Mouse (Mus musculus) lung, postnatal 0 days (tissue): ENCODE measurements around the gene Golph3. TPM values are rescaled to one million over a fixed set of nuclear protein-coding genes. Genes with fewer than 3 reads are reported as not detected.

Source experiments
- ATAC-seq: fragments of 200-750 bp; cut with Nextera tagmentation; 2 replicates; pipeline ENCODE4 v1.8.0; 2017; ENCODE audit warnings: moderate library complexity
- DNase-seq: peaks from one replicate; pipeline ENCODE4 v3.0.0-alpha.2; 2016; ENCODE audit warnings: low spot score
- H3K27ac ChIP-seq: fragments of 300-500 bp; sonication (generic); 2 replicates; pipeline ENCODE4 v1.5.1; 2014; ENCODE audit warnings: antibody characterized with exemption, mild to moderate bottlenecking, low read length, mixed read lengths
- H3K27me3 ChIP-seq: fragments of 300-500 bp; sonication (generic); replicated peaks from 2 replicates; pipeline ENCODE4 v1.6.1; 2014; ENCODE audit warnings: low read length, mixed read lengths; ENCODE audit not compliant: insufficient read depth
- H3K36me3 ChIP-seq: fragments of 300-500 bp; sonication (generic); 2 replicates; pipeline ENCODE4 v1.6.1; 2014; ENCODE audit warnings: low read length, mixed read lengths; ENCODE audit not compliant: insufficient read depth
- H3K4me1 ChIP-seq: fragments of 300-500 bp; sonication (generic); 2 replicates; pipeline ENCODE4 v1.6.1; 2014; ENCODE audit warnings: antibody characterized with exemption, low read depth, low read length, mixed read lengths; ENCODE audit not compliant: insufficient read depth
- H3K4me2 ChIP-seq: fragments of 300-500 bp; sonication (generic); replicated peaks from 2 replicates; pipeline ENCODE4 v1.6.1; 2014; ENCODE audit warnings: low read depth, mild to moderate bottlenecking, low read length, moderate library complexity, mixed read lengths
- H3K4me3 ChIP-seq: fragments of 300-500 bp; sonication (generic); 2 replicates; pipeline ENCODE4 v1.5.1; 2014; ENCODE audit warnings: low read depth, low read length
- H3K9ac ChIP-seq: fragments of 300-500 bp; sonication (generic); replicated peaks from 2 replicates; pipeline ENCODE4 v1.6.1; 2014; ENCODE audit warnings: low read depth, mild to moderate bottlenecking
- H3K9me3 ChIP-seq: fragments of 300-500 bp; sonication (generic); 2 replicates; pipeline ENCODE4 v1.6.1; 2016; ENCODE audit warnings: low read length, mixed read lengths
- CTCF ChIP-seq: IDR thresholded peaks from 2 replicates; pipeline ENCODE4 v1.5.1; 2016; ENCODE audit warnings: antibody characterized with exemption, mild to moderate bottlenecking
- EP300 ChIP-seq: IDR thresholded peaks from 2 replicates; pipeline ENCODE4 v1.6.1; 2016; ENCODE audit warnings: antibody characterized with exemption, mild to moderate bottlenecking, control low read depth
- WGBS: fragments of 180-500 bp; shearing (Covaris S2); extraction: QIAGEN DNeasy Blood & Tissue Kit; methylation state at CpG from one replicate; pipeline ENCODE4 v1.1.7; 2014; 5-methylcytosine and 5-hydroxymethylcytosine counted together
- polyA plus RNA-seq: library from polyadenylated mRNA; unstranded; fragments of >200 nt; fragmentation: Nextera tagmentation; extraction: Ambion mirVana; gene quantifications from 2 replicates; pipeline ENCODE4 v1.2.1, GENCODE M21; 2015

Golph3 gene
- polyA plus RNA-seq, 1 experiment from 2014 or later, result 79.4 TPM

DNA sequence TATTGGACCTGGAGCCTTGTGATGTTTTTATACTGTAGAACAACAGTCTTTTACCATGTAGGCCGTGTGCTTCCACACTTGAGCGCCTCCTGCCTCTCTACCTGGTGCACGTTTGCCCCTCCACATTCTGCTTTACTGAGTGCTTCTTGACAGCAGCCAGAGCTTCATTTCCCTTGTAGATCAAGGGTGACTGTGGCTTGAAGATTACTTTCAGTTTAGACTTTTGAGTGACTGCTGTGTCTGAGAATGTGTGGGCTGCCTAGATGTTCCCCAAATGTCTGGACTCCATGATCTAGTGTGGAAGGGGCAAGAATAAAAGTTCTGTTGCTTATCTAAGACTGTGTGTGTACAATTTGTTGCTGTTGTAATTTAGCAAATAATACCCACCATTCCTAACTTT, 27.7 kb downstream of the Golph3 start:
- Histone ChIP-seq H3K27me3 (no peaks in the 10 kb centered on the region), H3K9me3 (no peaks in the 10 kb centered on the region), H3K9ac (no peak overlapping the region), H3K27ac (no peak overlapping the region), H3K4me1 (no peaks in the 10 kb centered on the region), H3K4me3 (no peak overlapping the region), H3K36me3 (peaks cover 11% of the 10 kb centered on the region; the same call in 1 of the 2 replicates), H3K4me2 (no peak overlapping the region)
- TF ChIP-seq CTCF (no peak), EP300 (no peak)
- no peak for ATAC-seq
- WGBS, result 66% methylated on average over 3 of the region's 3 CpGs
- DNase-seq, result peak; percentile 25

DNA sequence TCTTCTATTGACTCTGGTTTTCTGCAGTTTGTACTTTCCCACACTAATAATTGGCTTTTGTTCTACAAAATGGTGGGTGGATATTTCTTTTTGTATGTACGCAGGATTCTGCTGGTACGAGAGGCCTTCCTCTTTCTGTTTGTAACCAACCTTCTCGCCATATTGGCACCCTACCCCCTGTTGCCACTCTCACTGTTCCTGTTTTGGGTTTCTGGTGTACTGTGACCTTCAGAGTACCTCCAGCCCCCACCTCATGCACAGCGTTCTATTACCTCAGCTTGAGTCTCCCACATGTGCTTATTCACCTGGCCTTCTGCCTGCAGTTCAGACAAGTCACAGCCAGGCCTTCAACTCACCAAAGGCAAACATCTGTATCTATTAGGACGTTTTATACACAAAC, 28.6 kb downstream of the Golph3 start:
- Histone ChIP-seq H3K36me3 (peaks cover 11% of the 10 kb centered on the region; the same call in 1 of the 2 replicates), H3K9ac (no peak overlapping the region), H3K4me3 (no peak overlapping the region), H3K27ac (no peak overlapping the region), H3K4me2 (no peak overlapping the region), H3K4me1 (no peaks in the 10 kb centered on the region), H3K9me3 (no peaks in the 10 kb centered on the region), H3K27me3 (no peaks in the 10 kb centered on the region)
- DNase-seq (no peak), ATAC-seq (no peak)
- 72% methylated on average over 5 of the region's 5 CpGs for WGBS
- TF ChIP-seq EP300 (no peak), CTCF (no peak)

DNA sequence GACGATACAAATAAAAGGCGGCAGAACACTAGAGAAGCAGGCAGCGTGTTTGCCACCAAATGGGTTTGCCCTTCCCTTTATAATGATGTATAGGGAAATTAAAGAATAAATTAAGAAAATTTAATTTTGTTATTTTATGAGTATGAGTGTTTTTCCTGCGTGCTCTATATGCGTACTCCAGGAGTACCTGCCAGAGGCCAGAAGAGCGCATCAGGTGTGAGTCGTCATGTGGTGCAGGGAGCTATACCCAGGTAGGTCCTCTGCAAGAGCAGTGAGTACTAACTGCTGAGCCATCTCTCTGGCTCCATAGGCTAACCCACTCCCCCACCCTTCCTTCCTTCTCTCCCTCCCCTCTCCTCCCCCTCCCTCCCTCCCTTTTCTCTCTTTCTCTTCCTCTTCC, 30.2 kb downstream of the Golph3 start:
- Histone ChIP-seq H3K27ac (no peak overlapping the region), H3K9ac (no peak overlapping the region), H3K4me1 (no peaks in the 10 kb centered on the region), H3K4me3 (no peak overlapping the region), H3K4me2 (no peak overlapping the region), H3K9me3 (no peaks in the 10 kb centered on the region), H3K36me3 (peaks cover 8% of the 10 kb centered on the region; the same call in 1 of the 2 replicates), H3K27me3 (no peaks in the 10 kb centered on the region)
- no peak for ATAC-seq
- 95% methylated on average over 7 of the region's 7 CpGs for WGBS
- DNase-seq, result no peak
- TF ChIP-seq EP300 (no peak), CTCF (no peak)

DNA sequence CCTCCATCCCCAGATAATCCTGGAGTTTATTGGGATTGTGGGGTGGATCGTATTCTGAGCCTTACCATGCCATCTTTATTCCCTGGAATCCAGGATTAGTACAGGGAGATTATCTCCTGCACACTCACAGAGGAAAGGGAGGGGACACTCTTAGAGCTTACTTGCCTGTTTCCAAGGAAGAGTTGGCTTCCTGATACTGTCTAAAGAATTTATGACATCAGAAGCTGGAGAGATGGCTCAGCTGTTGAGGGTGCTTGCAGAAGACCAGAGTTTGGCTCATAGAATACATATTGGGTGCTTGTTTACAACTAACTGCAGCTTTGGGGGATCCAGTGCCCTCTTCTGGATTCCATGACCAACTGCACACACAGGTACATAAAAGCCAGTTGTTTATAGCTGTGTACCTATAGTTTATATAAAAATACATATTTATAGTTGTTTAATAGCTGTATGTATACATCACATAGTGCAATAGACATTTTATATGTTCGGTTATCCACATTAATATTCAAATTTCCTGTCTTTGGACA, 33.1 kb downstream of the Golph3 start:
- Histone ChIP-seq H3K4me1 (no peaks in the 10 kb centered on the region), H3K27ac (no peak overlapping the region), H3K9me3 (no peaks in the 10 kb centered on the region), H3K4me2 (no peak overlapping the region), H3K27me3 (no peaks in the 10 kb centered on the region), H3K36me3 (peaks cover 7% of the 10 kb centered on the region; the same call in 1 of the 2 replicates), H3K4me3 (no peak overlapping the region), H3K9ac (no peak overlapping the region)
- TF ChIP-seq EP300 (no peak), CTCF (peak; percentile 59)
- peak; percentile 74 for ATAC-seq
- 86% methylated on average over 2 of the region's 2 CpGs for WGBS
- DNase-seq, result peak; percentile 76

DNA sequence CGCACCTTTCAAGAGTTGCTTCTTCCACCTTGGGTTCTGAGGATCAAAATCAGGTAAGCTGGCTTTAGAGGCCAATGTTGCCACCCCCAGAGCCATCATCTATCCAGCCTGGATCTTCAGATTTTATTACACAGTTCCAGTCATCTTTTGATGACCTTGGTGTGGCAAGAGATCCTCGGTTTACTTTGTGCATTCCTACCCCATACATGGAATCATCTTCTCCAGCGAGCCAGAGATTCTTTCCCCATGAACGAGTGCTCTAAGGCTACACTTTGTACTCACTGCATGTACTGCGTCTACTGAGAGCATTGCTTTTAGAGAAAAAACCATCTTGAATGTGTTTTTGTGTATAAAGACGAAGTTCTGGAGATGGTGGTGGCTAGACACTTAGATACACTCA, 34.0 kb downstream of the Golph3 start:
- peak; percentile 42 for ATAC-seq

DNA sequence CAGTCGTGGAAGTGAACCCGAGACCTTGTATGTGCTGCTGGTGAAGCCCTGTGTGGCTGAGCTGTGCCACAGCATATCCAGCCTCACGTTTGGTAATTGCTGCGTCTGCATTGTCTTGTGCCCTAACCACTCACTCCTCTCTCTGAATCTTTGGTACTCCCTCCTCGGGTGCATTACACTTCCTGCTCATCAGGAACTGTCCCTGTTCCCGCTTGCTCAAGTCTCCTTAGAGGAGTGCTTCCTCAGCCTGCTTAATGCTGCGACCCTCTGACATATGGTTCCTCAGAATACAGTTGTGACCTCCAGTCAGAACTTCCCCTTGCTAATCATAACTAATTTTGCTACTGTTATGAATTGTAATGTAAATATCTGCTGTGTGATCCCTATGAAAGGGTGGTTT, 34.7 kb downstream of the Golph3 start:
- WGBS, result 55% methylated on average over 7 of the region's 7 CpGs
- Histone ChIP-seq H3K27me3 (no peaks in the 10 kb centered on the region), H3K4me3 (no peak overlapping the region), H3K4me1 (no peaks in the 10 kb centered on the region), H3K9me3 (no peaks in the 10 kb centered on the region), H3K36me3 (peaks cover 4% of the 10 kb centered on the region), H3K27ac (peak overlapping the region; percentile 33), H3K9ac (no peak overlapping the region), H3K4me2 (no peak overlapping the region)
- ATAC-seq, result no peak; the same call in none of the 2 replicates
- DNase-seq, result no peak
- no peak for TF ChIP-seq EP300
- no peak for TF ChIP-seq CTCF

More for the DNA sequence above, 34.0 kb downstream of the Golph3 start:
- Histone ChIP-seq H3K27ac (peak overlapping the region; percentile 33; the same call in 1 of the 2 replicates), H3K9me3 (no peaks in the 10 kb centered on the region), H3K27me3 (no peaks in the 10 kb centered on the region), H3K9ac (no peak overlapping the region), H3K4me1 (no peaks in the 10 kb centered on the region), H3K4me3 (no peak overlapping the region), H3K4me2 (no peak overlapping the region), H3K36me3 (no peaks in the 10 kb centered on the region; the same call in none of the 2 replicates)
- DNase-seq, result peak; percentile 32
- 68% methylated on average over 6 of the region's 6 CpGs for WGBS
- TF ChIP-seq CTCF, result no peak
- peak; percentile 17; the same call in 1 of the 2 replicates for TF ChIP-seq EP300

DNA sequence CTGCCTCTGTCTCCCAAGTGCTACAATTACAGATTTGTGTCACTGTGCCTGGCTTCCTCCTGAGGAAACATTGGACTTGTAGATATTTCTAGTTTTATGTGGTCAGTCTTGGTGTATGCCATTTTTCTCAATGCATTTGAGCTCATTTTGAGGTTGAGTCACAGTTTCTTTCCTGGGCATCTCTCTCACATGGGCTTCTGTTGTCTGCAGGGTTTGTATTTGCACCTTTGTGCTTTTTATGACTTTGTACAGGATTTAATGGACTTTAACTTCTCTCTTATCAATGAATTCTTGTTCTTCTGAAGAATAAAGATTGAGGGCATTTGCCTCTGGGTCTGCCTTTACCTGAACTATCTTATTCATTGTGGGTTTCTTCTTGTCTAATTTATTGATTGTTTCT, 36.2 kb downstream of the Golph3 start:
- DNase-seq, result no peak
- Histone ChIP-seq H3K9ac (no peak overlapping the region), H3K4me2 (no peak overlapping the region), H3K9me3 (no peaks in the 10 kb centered on the region), H3K36me3 (peaks cover 5% of the 10 kb centered on the region), H3K27ac (no peak overlapping the region), H3K4me1 (no peaks in the 10 kb centered on the region), H3K27me3 (no peaks in the 10 kb centered on the region), H3K4me3 (no peak overlapping the region)
- no peak for TF ChIP-seq EP300
- TF ChIP-seq CTCF, result no peak
- no peak for ATAC-seq
